Mouse (Mus musculus): ENCODE data around the gene Spata7. TPM values are rescaled to one million over a fixed set of nuclear protein-coding genes. Genes with fewer than 3 reads are reported as not detected.

The Spata7 gene
- polyA plus RNA-seq, 1 experiment from 2014 or later: 35.9 TPM

GRCm38 (mm10) chr12:98668132-98668814 is 40.3 kb downstream of the Spata7 start:
- Histone ChIP-seq H3K36me3 (ENCODE audit: control insufficient read depth, insufficient read depth, low read length) (peaks cover 3% of the 10 kb centered on the region; the same call in 1 of the 2 replicates), H3K4me2 (ENCODE audit: low read length) (no peak overlapping the region), H3K4me3 (ENCODE audit: low read length) (no peak overlapping the region), H3K9me3 (ENCODE audit: control insufficient read depth, low read length) (no peaks in the 10 kb centered on the region), H3K9ac (ENCODE audit: low read depth, low read length) (no peak overlapping the region), H3K27ac (ENCODE audit: low read depth, low read length) (no peak overlapping the region), H3K4me1 (ENCODE audit: control insufficient read depth, insufficient read depth, low read depth, low read length) (no peaks in the 10 kb centered on the region), H3K27me3 (replicated peaks; ENCODE audit: control insufficient read depth, insufficient read depth, low read length) (no peaks in the 10 kb centered on the region)
- WGBS: 76% methylated on average over 10 of the region's 10 CpGs
- no peak for ATAC-seq

DNA sequence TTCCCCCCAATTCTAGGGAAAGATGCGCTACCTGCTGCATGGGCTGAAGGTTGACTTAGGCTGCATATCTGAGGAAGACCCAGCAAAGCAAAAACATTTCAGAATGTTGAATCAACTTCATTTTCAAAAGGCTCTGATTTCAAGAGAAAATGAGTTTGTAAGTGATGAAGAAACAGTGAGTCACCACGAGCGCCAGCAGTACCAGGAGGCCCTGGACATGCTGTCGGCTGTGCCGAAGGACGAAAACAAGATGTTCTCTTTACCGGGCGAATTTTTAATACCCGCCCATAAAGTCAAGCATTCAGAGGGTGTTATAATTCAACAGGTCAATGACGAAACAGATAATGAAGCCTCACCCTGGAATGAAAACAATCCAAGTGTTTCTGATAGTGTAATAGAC is 41.1 kb downstream of the Spata7 start:
- no peaks in the 10 kb centered on the region for H3K27me3 ChIP-seq (replicated peaks; ENCODE audit: control insufficient read depth, insufficient read depth, low read length)
- ATAC-seq: no peak
- no peak overlapping the region for H3K9ac ChIP-seq (ENCODE audit: low read depth, low read length)
- H3K27ac ChIP-seq (ENCODE audit: low read depth, low read length): no peak overlapping the region
- peaks cover 3% of the 10 kb centered on the region; the same call in 1 of the 2 replicates for H3K36me3 ChIP-seq (ENCODE audit: control insufficient read depth, insufficient read depth, low read length)
- H3K4me1 ChIP-seq (ENCODE audit: control insufficient read depth, insufficient read depth, low read depth, low read length): no peaks in the 10 kb centered on the region
- H3K9me3 ChIP-seq (ENCODE audit: control insufficient read depth, low read length): no peaks in the 10 kb centered on the region
- no peak overlapping the region for H3K4me2 ChIP-seq (ENCODE audit: low read length)
- 94% methylated on average over 10 of the region's 10 CpGs for WGBS
- H3K4me3 ChIP-seq (ENCODE audit: low read length): no peak overlapping the region

- Histone ChIP-seq H3K36me3 (ENCODE audit: control insufficient read depth, insufficient read depth, low read length) (peaks cover 3% of the 10 kb centered on the region; the same call in 1 of the 2 replicates), H3K9ac (ENCODE audit: low read depth, low read length) (no peak overlapping the region), H3K27me3 (replicated peaks; ENCODE audit: control insufficient read depth, insufficient read depth, low read length) (no peaks in the 10 kb centered on the region), H3K27ac (ENCODE audit: low read depth, low read length) (no peak overlapping the region), H3K4me1 (ENCODE audit: control insufficient read depth, insufficient read depth, low read depth, low read length) (no peaks in the 10 kb centered on the region), H3K4me3 (ENCODE audit: low read length) (no peak overlapping the region), H3K4me2 (ENCODE audit: low read length) (no peak overlapping the region), H3K9me3 (ENCODE audit: control insufficient read depth, low read length) (no peaks in the 10 kb centered on the region)
- ATAC-seq: no peak
- WGBS: 77% methylated on average over 5 of the region's 5 CpGs
These were observed 41.9 kb downstream of the Spata7 start for GRCm38 (mm10) chr12:98669864-98670263.

GRCm38 (mm10) chr12:98670429-98670828 is 42.5 kb downstream of the Spata7 start:
- no peak for ATAC-seq
- Histone ChIP-seq H3K4me2 (ENCODE audit: low read length) (no peak overlapping the region), H3K4me1 (ENCODE audit: control insufficient read depth, insufficient read depth, low read depth, low read length) (no peaks in the 10 kb centered on the region), H3K36me3 (ENCODE audit: control insufficient read depth, insufficient read depth, low read length) (peaks cover 3% of the 10 kb centered on the region; the same call in 1 of the 2 replicates), H3K27me3 (replicated peaks; ENCODE audit: control insufficient read depth, insufficient read depth, low read length) (no peaks in the 10 kb centered on the region), H3K9ac (ENCODE audit: low read depth, low read length) (no peak overlapping the region), H3K27ac (ENCODE audit: low read depth, low read length) (no peak overlapping the region), H3K4me3 (ENCODE audit: low read length) (no peak overlapping the region), H3K9me3 (ENCODE audit: control insufficient read depth, low read length) (no peaks in the 10 kb centered on the region)
- WGBS: 88% methylated on average over 4 of the region's 4 CpGs

DNA sequence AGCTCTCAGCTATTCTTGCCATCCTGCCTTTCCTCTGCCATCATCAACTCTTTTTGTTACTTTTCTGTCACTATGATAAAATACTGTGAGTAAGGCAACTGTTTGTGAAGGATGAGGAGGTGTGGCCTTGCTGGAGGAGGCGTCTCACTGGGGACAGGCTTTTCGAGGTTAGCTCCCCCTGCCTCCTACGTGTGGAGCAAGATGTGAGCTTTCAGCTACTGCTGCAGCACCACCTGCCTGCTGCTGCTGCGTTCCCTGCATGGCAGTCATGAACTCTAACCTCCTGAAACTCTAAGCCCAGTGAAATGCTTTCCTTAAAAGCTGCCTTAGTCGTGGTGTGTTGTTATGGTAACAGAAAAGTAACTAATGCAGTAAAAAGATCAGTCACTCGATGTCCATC is 45.9 kb downstream of the Spata7 start:
- Histone ChIP-seq H3K9ac (ENCODE audit: low read depth, low read length) (no peak overlapping the region), H3K9me3 (ENCODE audit: control insufficient read depth, low read length) (no peaks in the 10 kb centered on the region), H3K4me3 (ENCODE audit: low read length) (no peak overlapping the region), H3K4me1 (ENCODE audit: control insufficient read depth, insufficient read depth, low read depth, low read length) (no peaks in the 10 kb centered on the region), H3K4me2 (ENCODE audit: low read length) (no peak overlapping the region), H3K36me3 (ENCODE audit: control insufficient read depth, insufficient read depth, low read length) (peaks cover 3% of the 10 kb centered on the region; the same call in 1 of the 2 replicates), H3K27ac (ENCODE audit: low read depth, low read length) (no peak overlapping the region), H3K27me3 (replicated peaks; ENCODE audit: control insufficient read depth, insufficient read depth, low read length) (no peaks in the 10 kb centered on the region)
- ATAC-seq: no peak
- 59% methylated on average over 6 of the region's 6 CpGs for WGBS

- Histone ChIP-seq H3K36me3 (ENCODE audit: control insufficient read depth, insufficient read depth, low read length) (no peaks in the 10 kb centered on the region; the same call in none of the 2 replicates), H3K27ac (ENCODE audit: low read depth, low read length) (0 out of 2 replicates have a peak overlapping the region, but pooled peaks have one; percentile 25), H3K4me2 (ENCODE audit: low read length) (peak overlapping the region; percentile 50), H3K9me3 (ENCODE audit: control insufficient read depth, low read length) (no peaks in the 10 kb centered on the region), H3K27me3 (replicated peaks; ENCODE audit: control insufficient read depth, insufficient read depth, low read length) (no peaks in the 10 kb centered on the region), H3K4me1 (ENCODE audit: control insufficient read depth, insufficient read depth, low read depth, low read length) (no peaks in the 10 kb centered on the region), H3K9ac (ENCODE audit: low read depth, low read length) (no peak overlapping the region), H3K4me3 (ENCODE audit: low read length) (peak overlapping the region; percentile 32)
- peak; percentile 90 for ATAC-seq
- WGBS: 16% methylated on average over 9 of the region's 9 CpGs
These were observed 46.7 kb downstream of the Spata7 start for GRCm38 (mm10) chr12:98674627-98675143.

GRCm38 (mm10) chr12:98676861-98677260 is 48.9 kb downstream of the Spata7 start:
- H3K36me3 ChIP-seq (ENCODE audit: control insufficient read depth, insufficient read depth, low read length): peaks cover 2% of the 10 kb centered on the region; the same call in 1 of the 2 replicates
- H3K9ac ChIP-seq (ENCODE audit: low read depth, low read length): no peak overlapping the region
- no peak overlapping the region for H3K4me2 ChIP-seq (ENCODE audit: low read length)
- ATAC-seq: no peak
- no peak overlapping the region for H3K27ac ChIP-seq (ENCODE audit: low read depth, low read length)
- H3K4me3 ChIP-seq (ENCODE audit: low read length): no peak overlapping the region
- no peaks in the 10 kb centered on the region for H3K9me3 ChIP-seq (ENCODE audit: control insufficient read depth, low read length)
- no peaks in the 10 kb centered on the region for H3K4me1 ChIP-seq (ENCODE audit: control insufficient read depth, insufficient read depth, low read depth, low read length)
- no peaks in the 10 kb centered on the region for H3K27me3 ChIP-seq (replicated peaks; ENCODE audit: control insufficient read depth, insufficient read depth, low read length)
- 98% methylated on average over 6 of the region's 6 CpGs for WGBS

GRCm38 (mm10) chr12:98677336-98677735 is 49.4 kb downstream of the Spata7 start:
- Histone ChIP-seq H3K4me1 (ENCODE audit: control insufficient read depth, insufficient read depth, low read depth, low read length) (no peaks in the 10 kb centered on the region), H3K4me2 (ENCODE audit: low read length) (no peak overlapping the region), H3K9ac (ENCODE audit: low read depth, low read length) (no peak overlapping the region; the same call in 1 of the 2 replicates), H3K36me3 (ENCODE audit: control insufficient read depth, insufficient read depth, low read length) (peaks cover 2% of the 10 kb centered on the region), H3K9me3 (ENCODE audit: control insufficient read depth, low read length) (no peaks in the 10 kb centered on the region), H3K4me3 (ENCODE audit: low read length) (no peak overlapping the region), H3K27me3 (replicated peaks; ENCODE audit: control insufficient read depth, insufficient read depth, low read length) (no peaks in the 10 kb centered on the region), H3K27ac (ENCODE audit: low read depth, low read length) (no peak overlapping the region)
- WGBS: 51% methylated on average over 14 of the region's 14 CpGs
- no peak for ATAC-seq

DNA sequence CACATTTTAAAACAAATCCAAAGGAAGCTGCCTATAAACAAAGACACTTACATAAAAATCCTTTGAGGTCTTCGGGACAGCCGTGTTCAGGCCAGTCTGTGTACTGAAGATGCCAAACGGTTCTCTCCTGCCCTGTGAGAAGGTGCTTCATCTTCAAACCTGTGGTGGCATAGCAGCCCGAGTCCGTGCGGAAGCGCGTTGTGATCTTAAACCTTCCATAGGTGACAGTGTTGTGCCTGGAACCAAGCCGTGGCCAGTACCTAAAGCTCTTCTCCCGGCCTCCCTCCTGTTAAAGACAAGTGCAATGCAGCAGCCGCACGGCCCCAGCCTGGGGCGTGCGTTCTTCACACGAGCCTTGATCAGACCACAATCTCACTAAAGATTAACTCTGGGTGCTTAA is 51.9 kb downstream of the Spata7 start:
- no peak for ATAC-seq
- WGBS: 91% methylated on average over 15 of the region's 15 CpGs

More for the DNA sequence above, 51.9 kb downstream of the Spata7 start:
- Histone ChIP-seq H3K27ac (ENCODE audit: low read depth, low read length) (no peak overlapping the region), H3K4me3 (ENCODE audit: low read length) (no peak overlapping the region), H3K9me3 (ENCODE audit: control insufficient read depth, low read length) (no peaks in the 10 kb centered on the region), H3K4me2 (ENCODE audit: low read length) (no peak overlapping the region), H3K36me3 (ENCODE audit: control insufficient read depth, insufficient read depth, low read length) (peaks cover 2% of the 10 kb centered on the region), H3K9ac (ENCODE audit: low read depth, low read length) (no peak overlapping the region), H3K27me3 (replicated peaks; ENCODE audit: control insufficient read depth, insufficient read depth, low read length) (no peaks in the 10 kb centered on the region), H3K4me1 (ENCODE audit: control insufficient read depth, insufficient read depth, low read depth, low read length) (no peaks in the 10 kb centered on the region)
